Mouse (Mus musculus): ENCODE data around the gene Setd1b. TPM values are rescaled to one million over a fixed set of nuclear protein-coding genes. Genes with fewer than 3 reads are reported as not detected.

Setd1b gene
- polyA plus RNA-seq, 1 experiment, result 28.2 TPM

- TF ChIP-seq POLR2A (IDR thresholded peaks at IDR 0.05; ENCODE audit: borderline replicate concordance, low read depth, low read length), result no peak
- peak; percentile 75 for TF ChIP-seq CTCF (IDR thresholded peaks at IDR 0.05; ENCODE audit: low read depth, low read length)
- H3K4me3 ChIP-seq (ENCODE audit: insufficient read depth, low read length), result no peak overlapping the region
- H3K4me1 ChIP-seq (ENCODE audit: control insufficient read depth, insufficient read depth, low read length), result peaks cover 10% of the 10 kb centered on the region
- H3K27ac ChIP-seq (ENCODE audit: insufficient read depth, low read depth, low read length), result no peak overlapping the region
Measured at GRCm38 (mm10) chr5:123156763-123157162, 14.8 kb downstream of the Setd1b start.

- H3K27ac ChIP-seq (ENCODE audit: insufficient read depth, low read depth, low read length), result no peak overlapping the region
- TF ChIP-seq POLR2A (IDR thresholded peaks at IDR 0.05; ENCODE audit: borderline replicate concordance, low read depth, low read length) (no peak), CTCF (IDR thresholded peaks at IDR 0.05; ENCODE audit: low read depth, low read length) (no peak)
- H3K4me1 ChIP-seq (ENCODE audit: control insufficient read depth, insufficient read depth, low read length), result peaks cover 3% of the 10 kb centered on the region
- no peak overlapping the region for H3K4me3 ChIP-seq (ENCODE audit: insufficient read depth, low read length)
Measured at GRCm38 (mm10) chr5:123157972-123158371, 16.0 kb downstream of the Setd1b start.

GRCm38 (mm10) chr5:123159446-123159845 lies 17.5 kb downstream of the Setd1b start:
- Histone ChIP-seq H3K4me3 (ENCODE audit: insufficient read depth, low read length) (no peak overlapping the region), H3K27ac (ENCODE audit: insufficient read depth, low read depth, low read length) (no peak overlapping the region), H3K4me1 (ENCODE audit: control insufficient read depth, insufficient read depth, low read length) (no peaks in the 10 kb centered on the region)
- no peak for TF ChIP-seq CTCF (IDR thresholded peaks at IDR 0.05; ENCODE audit: low read depth, low read length)
- TF ChIP-seq POLR2A (IDR thresholded peaks at IDR 0.05; ENCODE audit: borderline replicate concordance, low read depth, low read length), result no peak

GRCm38 (mm10) chr5:123159866-123160265 lies 17.9 kb downstream of the Setd1b start:
- TF ChIP-seq CTCF (IDR thresholded peaks at IDR 0.05; ENCODE audit: low read depth, low read length) (no peak), POLR2A (IDR thresholded peaks at IDR 0.05; ENCODE audit: borderline replicate concordance, low read depth, low read length) (no peak)
- Histone ChIP-seq H3K4me3 (ENCODE audit: insufficient read depth, low read length) (no peak overlapping the region), H3K27ac (ENCODE audit: insufficient read depth, low read depth, low read length) (no peak overlapping the region), H3K4me1 (ENCODE audit: control insufficient read depth, insufficient read depth, low read length) (no peaks in the 10 kb centered on the region)

GRCm38 (mm10) chr5:123160341-123160740 lies 18.3 kb downstream of the Setd1b start:
- no peak overlapping the region for H3K27ac ChIP-seq (ENCODE audit: insufficient read depth, low read depth, low read length)
- TF ChIP-seq POLR2A (IDR thresholded peaks at IDR 0.05; ENCODE audit: borderline replicate concordance, low read depth, low read length) (no peak), CTCF (IDR thresholded peaks at IDR 0.05; ENCODE audit: low read depth, low read length) (no peak)
- no peaks in the 10 kb centered on the region for H3K4me1 ChIP-seq (ENCODE audit: control insufficient read depth, insufficient read depth, low read length)
- H3K4me3 ChIP-seq (ENCODE audit: insufficient read depth, low read length), result no peak overlapping the region

- Histone ChIP-seq H3K27ac (ENCODE audit: insufficient read depth, low read depth, low read length) (no peak overlapping the region), H3K4me1 (ENCODE audit: control insufficient read depth, insufficient read depth, low read length) (no peaks in the 10 kb centered on the region), H3K4me3 (ENCODE audit: insufficient read depth, low read length) (no peak overlapping the region)
- TF ChIP-seq CTCF (IDR thresholded peaks at IDR 0.05; ENCODE audit: low read depth, low read length) (no peak), POLR2A (IDR thresholded peaks at IDR 0.05; ENCODE audit: borderline replicate concordance, low read depth, low read length) (no peak)
Measured at GRCm38 (mm10) chr5:123162942-123163341, 20.9 kb downstream of the Setd1b start.

GRCm38 (mm10) chr5:123166437-123166836 lies 24.4 kb downstream of the Setd1b start:
- Histone ChIP-seq H3K4me3 (ENCODE audit: insufficient read depth, low read length) (no peak overlapping the region), H3K4me1 (ENCODE audit: control insufficient read depth, insufficient read depth, low read length) (no peaks in the 10 kb centered on the region), H3K27ac (ENCODE audit: insufficient read depth, low read depth, low read length) (no peak overlapping the region)
- no peak for TF ChIP-seq POLR2A (IDR thresholded peaks at IDR 0.05; ENCODE audit: borderline replicate concordance, low read depth, low read length)
- no peak for TF ChIP-seq CTCF (IDR thresholded peaks at IDR 0.05; ENCODE audit: low read depth, low read length)

GRCm38 (mm10) chr5:123167591-123167990 lies 25.6 kb downstream of the Setd1b start:
- TF ChIP-seq CTCF (IDR thresholded peaks at IDR 0.05; ENCODE audit: low read depth, low read length) (no peak), POLR2A (IDR thresholded peaks at IDR 0.05; ENCODE audit: borderline replicate concordance, low read depth, low read length) (no peak)
- H3K4me3 ChIP-seq (ENCODE audit: insufficient read depth, low read length), result no peak overlapping the region
- H3K27ac ChIP-seq (ENCODE audit: insufficient read depth, low read depth, low read length), result no peak overlapping the region
- H3K4me1 ChIP-seq (ENCODE audit: control insufficient read depth, insufficient read depth, low read length), result no peaks in the 10 kb centered on the region

GRCm38 (mm10) chr5:123169284-123169683 lies 27.3 kb downstream of the Setd1b start, which contains the start of gene Psmd9:
Psmd9 (plus strand) TSS chr5:123169413.
- Histone ChIP-seq H3K27ac (ENCODE audit: insufficient read depth, low read depth, low read length) (no peak within 1 kb of the TSS), H3K4me1 (ENCODE audit: control insufficient read depth, insufficient read depth, low read length) (no peaks in the 10 kb centered on the region), H3K4me3 (ENCODE audit: insufficient read depth, low read length) (no peak within 1 kb of the TSS)
- TF ChIP-seq POLR2A (IDR thresholded peaks at IDR 0.05; ENCODE audit: borderline replicate concordance, low read depth, low read length) (no peak), CTCF (IDR thresholded peaks at IDR 0.05; ENCODE audit: low read depth, low read length) (no peak)

GRCm38 (mm10) chr5:123170365-123170764 lies 28.4 kb downstream of the Setd1b start:
- no peaks in the 10 kb centered on the region for H3K4me1 ChIP-seq (ENCODE audit: control insufficient read depth, insufficient read depth, low read length)
- TF ChIP-seq POLR2A (IDR thresholded peaks at IDR 0.05; ENCODE audit: borderline replicate concordance, low read depth, low read length) (no peak), CTCF (IDR thresholded peaks at IDR 0.05; ENCODE audit: low read depth, low read length) (no peak)
- no peak overlapping the region for H3K4me3 ChIP-seq (ENCODE audit: insufficient read depth, low read length)
- H3K27ac ChIP-seq (ENCODE audit: insufficient read depth, low read depth, low read length), result no peak overlapping the region
